Mouse (Mus musculus) c-Kit-negative CD71-positive TER-119-positive erythroid progenitor cells, embryonic 14.5 days (primary cell): ENCODE measurements around the gene Fmo2.

Experiments used
- DNase-seq: peaks from one replicate; pipeline ENCODE4 v3.0.0-alpha.2; 2013; ENCODE audit warnings: low read depth, low spot score

Fmo2 gene

DNA sequence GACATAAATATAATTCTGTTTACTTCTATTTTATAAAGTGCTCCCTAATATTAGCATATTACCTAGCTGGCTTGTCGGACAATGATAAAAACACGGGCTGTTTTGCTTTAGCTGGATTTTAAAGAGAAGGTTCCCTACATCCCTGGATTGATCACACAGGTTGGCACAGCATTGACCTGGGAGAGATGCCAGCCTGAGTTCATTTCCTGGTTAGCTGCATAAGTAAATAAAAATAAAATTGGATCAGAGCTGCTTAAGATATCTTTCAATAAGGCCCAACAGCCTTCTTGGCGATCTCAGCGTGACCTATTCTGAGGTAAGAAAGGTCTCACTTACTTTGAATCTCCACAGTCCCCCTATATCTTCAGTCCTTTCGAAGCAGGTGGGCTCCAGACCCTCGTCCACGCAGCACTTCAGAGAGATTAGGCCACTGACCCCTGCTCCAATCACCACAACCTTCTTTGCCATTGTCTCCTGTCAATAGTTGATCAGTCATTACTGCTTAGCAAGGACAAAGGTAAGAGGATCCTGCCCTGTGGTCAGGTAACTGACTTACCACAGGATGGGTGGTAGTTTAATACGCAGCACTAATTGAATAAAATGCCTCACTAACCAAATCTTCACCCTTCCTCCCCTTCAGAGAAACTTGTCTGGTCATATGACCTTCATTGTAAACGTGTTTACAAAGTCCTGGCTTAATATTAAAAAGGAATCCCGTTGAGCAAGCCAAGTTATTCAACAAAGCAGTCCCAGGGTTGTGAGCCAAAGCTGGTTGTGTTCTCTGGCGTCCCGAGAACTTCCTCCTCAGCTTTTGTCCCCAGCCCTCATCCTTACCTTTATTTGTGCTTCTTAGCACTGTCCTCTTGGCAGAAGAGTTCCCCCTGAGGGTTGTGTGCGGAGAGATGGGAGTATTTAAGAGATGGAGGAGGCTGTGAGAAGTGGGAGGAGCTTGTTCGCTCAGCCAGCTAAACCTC lies at the start of gene Fmo2:
TSS of gene Fmo2 (minus strand) at position 889 of the 974 bp plus-strand sequence.
- no peak for DNase-seq

DNA sequence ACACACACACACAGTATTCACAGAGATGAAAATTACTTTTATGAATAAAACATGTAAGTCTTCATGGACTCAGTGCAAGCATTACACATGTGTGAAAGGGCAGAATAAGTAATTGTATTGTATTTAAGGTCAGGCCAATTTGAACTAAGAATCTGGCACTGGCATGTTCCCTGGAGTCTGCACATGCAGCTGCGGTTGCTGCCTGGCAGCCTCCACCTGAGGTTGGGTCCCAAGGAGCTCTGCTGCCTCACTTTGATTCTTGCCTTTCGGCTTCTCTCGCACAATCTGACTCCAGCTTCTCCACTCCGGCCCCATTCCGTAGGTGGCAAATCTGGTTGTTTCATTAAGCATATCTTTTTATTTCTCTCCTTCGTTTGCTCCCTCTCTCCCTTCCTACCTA lies 49.4 kb upstream of the Fmo2 start:
- DNase-seq = no peak

DNA sequence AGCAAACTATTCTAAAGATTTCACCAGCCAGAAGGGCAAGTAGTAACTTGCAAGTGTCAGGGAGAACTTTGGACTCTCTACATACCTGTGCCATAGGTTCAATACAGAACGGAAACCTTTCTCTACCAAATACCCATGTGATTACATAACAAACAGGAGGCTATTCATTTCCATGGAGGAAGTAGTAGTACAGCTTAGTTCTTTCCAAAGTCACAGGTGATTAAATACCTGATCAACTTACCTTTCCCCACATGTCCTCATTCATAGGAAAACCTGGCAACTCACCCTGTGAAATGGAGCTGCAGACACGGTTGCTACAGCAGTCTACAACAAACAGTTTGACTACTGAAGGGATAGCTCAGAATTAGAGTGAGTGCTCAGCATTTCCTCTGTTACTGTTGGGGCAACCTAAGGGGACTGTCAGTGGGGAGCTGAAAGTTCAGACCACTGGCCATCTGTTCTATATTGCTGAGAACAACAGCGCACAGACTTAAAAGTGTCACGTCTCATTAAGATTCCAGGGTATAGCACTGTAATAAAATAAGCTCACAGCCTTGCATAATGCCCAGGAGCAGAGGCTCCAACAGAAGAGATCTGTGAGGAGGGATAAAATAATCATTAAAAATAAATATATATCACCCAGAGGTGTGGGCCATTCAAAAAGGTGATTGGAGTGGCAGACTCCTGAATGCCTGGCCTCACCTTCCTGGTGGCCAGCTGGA lies 48.5 kb upstream of the Fmo2 start:
- no peak for DNase-seq

DNA sequence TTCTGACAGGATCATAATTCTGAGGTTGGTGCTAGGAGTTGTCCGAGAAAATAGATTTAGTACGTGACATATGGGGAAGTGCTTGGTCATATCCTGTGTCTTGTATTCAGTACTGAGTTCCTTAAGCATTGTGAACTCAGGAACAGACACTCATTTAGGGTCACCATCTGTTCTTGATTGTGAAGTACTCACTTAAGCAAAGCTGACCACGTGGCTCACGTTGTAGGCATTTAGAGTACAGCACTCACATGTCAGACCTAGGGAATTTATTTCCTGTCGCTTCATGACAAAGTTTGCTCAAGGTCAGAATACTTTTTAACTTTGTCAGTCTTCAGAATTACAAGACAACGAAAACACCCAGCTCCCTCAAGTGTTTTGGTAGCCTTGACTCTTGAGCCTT lies 45.2 kb upstream of the Fmo2 start:
- DNase-seq = no peak

DNA sequence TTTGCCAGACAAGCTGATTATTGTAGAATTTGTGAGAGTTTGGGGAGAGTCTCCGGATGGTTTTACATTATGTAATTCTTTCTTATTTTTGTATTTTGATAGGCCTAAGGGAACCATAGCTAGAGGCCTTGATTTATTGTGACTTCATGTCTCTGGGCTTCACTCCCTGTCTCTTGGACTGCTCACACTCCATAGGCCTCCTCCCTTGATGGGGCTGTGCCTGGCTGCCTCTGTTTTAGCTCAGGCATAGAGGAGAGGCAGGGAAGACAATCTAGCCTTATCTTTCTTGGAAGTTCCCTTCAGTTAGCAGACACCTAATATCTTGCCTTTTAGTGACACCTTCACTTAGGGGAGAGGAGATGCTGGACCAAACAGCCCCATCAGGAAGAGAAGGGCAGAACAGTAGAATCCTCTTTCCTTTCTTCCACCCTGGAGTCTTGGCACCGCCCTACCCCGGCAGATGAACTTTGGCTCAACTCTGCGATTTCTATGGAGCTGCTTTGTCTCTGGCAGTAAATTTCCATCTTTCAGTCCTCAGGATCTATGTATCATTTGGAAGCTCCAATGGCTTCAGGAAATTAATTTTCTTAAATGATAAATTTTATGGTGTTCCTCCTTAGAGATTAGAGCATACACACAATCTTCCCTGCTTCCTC lies 40.3 kb upstream of the Fmo2 start:
- DNase-seq = no peak

DNA sequence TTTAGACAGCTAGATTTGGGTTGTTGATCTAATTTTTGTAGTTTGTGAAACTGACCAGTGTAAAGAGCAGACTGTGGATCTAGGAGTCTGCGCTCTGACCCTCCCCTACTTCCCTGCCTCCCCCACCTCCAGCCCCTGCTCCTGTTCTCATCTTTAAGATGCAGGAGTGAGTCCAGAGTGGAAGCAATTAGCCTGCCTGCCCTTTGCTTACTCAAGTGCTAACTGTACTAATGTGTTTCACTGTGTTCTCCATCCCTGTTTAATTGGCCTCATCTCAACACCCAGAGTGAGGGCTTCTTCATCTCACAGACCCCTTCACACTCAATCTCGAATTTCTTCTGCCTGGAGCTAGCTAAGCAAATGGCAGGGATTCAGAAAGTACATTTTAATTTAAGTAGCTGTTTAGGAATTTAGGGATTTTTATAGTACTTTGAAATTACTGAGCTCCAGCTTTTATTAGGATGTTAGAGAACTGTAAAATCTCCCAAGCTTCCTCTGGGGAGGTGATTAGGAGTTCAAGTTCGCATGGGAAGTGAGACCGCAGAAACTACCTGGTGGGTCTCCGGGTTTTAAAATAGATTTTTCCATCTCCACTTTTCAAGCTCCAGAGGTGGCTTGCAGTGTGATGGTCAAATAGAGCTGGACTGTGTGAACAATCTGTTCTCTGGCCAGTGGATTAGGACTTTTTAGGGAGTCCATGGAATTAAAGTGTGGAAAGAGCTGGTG lies 39.6 kb upstream of the Fmo2 start:
- DNase-seq = no peak

DNA sequence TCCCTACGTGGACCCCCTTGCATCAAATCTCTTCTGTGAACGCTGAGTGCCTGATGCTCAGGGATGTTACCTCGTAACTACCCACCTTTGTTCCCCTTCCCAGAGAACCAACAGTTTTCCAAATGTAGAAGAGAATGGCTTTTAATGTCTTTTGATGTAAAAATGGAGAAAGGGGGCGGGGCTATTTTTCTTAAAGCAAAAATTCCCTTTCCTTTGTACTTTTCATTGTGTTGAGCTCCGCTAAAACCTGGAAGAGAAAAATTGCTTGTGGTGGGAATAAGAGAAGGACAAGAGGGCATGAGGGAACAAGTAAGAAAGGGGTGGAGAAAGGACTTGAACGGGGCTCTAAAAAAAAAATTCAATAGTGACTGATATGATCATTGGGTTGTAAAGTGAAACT lies 38.9 kb upstream of the Fmo2 start, which contains the start of gene Fmo6:
TSS of gene Fmo6 (minus strand) at position 101 of the 400 bp plus-strand sequence.
- DNase-seq = no peak

DNA sequence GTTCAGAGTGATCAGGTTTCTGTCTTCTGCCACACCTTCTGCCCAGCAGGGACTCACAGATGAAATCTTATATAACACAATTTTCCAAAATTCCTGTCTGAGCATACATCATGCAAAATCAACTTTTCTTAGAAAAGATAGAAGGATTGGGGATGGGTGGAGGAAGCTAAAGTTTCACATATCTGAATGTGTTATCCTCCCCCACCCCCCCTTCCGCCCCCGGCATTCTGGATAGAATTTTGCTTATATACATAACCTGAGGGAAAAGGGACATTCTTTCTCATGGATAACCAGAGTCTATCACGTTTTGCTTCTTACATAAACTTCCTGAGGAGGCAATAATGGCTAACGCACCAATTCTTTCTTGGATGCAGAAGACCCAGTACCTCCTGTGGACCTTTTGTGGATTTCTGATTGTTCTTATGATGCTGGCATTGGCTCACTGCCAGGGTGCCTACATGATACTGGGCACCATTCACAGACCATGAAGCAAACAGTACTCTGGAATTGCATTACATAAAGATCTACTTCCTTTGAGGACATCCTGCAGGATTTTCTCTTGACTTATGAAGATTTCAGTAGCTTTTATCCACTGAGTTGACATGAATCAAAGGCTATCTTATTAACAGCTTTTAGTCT lies 36.0 kb upstream of the Fmo2 start:
- no peak for DNase-seq

DNA sequence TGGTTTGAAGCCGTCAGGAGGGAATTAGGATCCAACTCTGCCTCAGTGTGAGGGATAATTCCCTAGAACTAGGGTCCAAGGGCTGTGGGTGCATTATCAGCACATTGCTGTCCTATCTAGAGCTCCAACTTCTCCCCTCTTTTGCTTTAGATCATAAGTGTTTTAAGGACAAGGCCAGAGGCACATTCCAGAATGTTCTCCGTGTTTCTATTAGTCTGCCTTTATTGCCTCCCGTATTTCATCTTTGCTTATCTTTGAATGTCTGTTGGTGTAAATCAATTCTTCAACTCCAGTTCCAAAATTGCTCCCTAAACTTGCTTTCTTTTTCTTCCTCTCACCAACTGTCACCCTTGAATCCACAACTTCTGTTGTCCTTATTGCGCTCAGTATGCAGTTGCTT lies 33.9 kb upstream of the Fmo2 start:
- DNase-seq = no peak

DNA sequence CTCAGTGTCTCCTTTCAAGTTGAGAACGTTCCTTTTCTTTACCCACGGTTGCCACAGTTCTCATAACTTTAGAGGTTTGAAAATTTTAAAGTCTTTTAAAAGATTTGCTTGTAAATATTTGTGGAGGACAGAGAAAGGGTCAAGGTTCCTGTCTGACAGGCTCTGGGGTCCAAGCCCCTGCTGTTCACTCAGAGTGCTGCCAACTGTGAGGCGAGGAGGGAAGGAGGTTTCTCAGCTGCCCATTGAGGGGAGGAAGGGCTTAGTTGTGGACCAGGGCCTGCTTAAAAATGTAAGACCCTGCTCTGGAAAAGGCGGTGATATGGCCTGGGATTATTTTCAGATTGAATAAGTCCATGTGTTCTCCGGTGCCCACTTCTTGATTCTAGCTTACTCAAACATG lies 33.4 kb upstream of the Fmo2 start:
- no peak for DNase-seq

DNA sequence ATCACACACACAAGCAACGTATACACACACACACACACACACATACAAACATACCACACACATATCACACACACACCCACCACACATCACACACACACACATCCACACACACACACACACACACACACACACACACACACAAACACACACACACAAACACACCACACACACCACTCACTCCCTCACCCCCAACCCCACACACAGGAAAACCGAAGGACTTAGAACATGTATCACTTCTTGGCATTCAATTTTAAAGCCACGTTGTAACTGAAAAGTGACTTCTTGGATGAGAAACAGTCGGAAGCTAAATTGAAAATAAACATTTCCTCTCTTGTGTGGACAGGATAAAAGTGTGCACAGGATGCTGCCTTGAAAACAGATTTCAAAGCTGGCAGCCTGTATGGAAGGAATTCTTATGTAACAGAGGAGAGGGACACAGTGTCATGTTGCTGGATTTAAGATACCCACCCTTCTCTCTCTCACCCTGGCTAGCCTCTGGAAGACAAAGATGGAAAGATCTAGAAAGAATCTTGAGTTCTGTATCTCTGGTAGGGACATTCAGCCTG lies 32.9 kb upstream of the Fmo2 start:
- DNase-seq = no peak

DNA sequence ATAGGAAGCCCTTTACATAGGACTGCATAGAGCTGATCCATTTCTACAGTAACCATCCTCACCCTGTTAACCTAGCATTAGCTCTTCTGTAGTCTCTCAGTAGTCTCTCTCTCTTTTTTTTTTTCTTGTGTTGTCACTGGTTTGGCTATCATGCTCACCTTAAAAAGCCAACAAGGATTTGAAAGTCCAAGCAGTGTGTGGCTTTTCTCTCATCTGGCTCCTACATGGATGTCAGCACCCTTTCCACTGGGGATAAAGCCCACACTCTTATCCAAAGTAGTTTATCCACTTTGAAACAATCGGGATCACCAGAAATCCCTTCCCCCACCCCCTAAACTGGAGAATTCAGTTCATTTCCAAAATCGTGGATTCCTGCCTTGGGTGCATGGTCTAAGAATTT lies 32.1 kb upstream of the Fmo2 start:
- DNase-seq = no peak

DNA sequence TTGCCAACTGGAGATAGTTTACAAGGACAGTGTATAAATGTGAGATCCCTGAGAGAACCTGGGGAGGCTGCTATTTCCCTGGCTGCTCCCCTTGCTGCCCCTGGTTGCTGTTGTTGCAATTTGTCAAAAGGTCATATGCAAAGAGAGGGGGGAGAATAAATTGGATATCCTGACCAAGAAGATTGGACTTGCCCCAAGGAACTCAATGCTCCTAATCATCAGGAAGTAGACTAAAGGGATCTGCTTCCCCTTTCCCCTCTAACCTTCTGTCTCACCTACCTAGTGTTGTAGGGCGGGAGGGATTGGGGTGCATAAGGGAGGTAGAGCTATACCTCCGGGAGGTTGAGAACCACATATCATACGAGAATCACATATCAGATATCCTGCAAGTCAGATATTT lies 30.6 kb upstream of the Fmo2 start:
- DNase-seq = no peak

DNA sequence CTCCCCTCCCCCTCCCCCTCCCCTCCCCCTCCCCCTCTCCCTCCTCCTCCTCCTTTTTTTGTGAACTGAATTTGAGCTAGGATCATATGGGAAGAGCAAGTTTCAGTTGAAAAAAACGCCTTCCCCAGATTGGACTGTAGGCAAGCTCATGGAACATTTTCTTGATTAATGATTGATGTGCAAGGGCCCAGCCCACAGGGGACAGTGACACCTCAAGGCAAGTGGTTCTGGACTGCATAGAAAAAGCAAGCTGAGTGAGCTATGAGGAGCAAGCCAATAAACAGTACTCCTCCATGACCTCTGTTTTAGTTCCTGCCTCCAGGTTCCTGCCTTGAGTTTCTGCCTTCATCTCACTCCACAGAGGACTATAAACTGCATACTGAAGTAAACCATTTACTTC lies 26.6 kb upstream of the Fmo2 start:
- DNase-seq = no peak

DNA sequence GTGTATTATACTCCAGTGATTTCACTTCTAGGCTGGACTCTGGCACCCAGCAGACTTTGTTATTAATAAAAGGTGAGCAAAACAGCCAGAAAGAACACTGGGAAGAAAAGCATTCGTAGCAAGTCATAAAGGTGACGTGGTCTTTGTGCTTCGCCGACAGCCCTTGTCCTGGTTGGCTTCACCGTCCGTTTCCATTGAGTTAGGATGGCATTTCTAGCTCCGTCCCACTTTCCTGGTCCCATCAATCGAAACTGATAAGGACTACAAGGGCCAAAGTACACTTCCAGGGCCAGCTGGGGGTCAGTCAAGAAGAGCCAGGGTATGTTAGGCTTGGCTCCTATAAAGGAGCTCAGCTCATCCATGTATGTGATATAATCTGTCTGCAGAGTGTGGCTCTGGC lies 18.1 kb upstream of the Fmo2 start:
- DNase-seq = no peak

DNA sequence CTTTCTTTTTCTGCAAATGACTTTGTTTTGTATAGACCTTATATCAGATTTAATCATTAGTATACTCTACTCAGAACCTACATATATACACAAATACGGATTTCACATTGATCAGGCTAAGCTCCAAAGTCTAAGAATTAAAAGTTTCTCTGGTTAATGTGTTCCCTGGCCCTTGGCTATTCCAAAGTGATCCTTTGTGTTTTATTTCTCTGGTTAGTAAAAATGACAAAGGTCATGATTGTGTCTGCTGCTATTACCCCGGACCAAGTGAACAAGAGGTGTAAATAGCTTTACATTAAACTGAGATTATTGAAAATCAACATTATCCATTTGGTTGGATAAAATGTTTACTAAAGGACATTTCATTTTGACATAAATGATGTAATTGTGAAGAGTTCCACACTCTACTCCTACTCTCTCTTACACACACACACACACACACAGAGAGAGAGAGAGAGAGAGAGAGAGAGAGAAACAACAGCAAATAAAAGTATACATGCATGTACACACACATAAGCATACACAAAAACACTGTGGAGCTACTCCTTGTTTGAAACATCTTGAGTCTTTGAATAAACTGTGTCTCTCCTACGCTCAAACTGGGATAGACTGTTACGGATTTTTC lies 16.5 kb upstream of the Fmo2 start:
- no peak for DNase-seq

DNA sequence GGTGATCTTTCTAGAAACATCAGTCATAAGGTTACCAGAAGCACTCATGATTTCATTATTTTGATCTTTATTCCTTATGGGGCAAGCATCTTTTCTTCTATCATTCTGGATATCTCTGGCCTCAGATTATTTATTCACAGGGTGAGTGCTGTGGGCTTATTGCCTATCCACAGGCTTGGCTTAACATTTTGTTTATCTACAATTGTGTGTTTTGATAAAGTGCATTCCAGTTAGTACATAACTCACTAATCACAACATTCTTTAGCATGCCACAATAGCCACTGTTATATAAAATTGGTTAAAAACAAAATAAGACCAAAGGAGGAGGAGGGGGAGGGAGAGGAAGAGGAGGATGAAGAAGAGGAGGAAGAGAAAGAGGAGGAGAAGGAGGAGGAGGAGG lies 13.6 kb upstream of the Fmo2 start:
- DNase-seq = no peak

DNA sequence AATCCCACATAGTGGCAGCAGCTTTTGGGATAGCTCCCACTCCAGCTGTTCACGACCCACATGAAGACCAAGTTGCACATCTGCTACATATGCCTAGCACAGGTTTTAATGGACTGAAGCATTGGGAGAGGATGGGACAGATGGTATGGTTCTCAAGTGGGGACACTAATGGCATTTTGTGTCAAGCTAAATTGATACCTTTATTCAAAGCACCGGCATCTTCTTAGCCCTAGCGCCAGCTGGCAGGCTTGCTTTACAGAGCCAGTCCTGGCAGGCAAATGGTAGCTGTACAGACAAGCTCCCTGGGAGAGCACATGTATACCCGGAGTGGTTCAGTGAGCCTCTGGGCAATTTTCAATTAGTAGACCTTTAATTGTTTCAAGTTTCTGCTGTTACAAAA lies 3.4 kb upstream of the Fmo2 start:
- DNase-seq = no peak

DNA sequence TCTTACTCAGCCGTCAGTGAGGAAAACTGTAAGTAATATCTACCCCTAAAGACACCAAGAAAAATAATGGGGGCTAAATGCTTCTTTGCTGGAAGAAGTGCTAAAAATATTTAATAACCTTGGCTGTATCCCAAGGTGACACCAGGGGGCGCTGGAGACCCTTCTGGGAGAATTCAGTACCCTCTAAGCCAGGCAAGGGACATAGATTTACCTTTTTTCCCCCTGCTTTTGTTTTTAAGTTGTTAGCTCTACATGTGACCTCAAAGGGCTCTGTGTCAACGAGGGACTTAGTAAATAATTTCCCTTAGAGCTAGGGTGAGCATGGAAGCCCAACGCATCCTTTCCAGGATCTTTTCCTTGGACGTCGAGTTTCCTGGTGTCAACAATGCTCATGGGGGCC lies 2.6 kb downstream of the Fmo2 start:
- DNase-seq = peak; percentile 4

DNA sequence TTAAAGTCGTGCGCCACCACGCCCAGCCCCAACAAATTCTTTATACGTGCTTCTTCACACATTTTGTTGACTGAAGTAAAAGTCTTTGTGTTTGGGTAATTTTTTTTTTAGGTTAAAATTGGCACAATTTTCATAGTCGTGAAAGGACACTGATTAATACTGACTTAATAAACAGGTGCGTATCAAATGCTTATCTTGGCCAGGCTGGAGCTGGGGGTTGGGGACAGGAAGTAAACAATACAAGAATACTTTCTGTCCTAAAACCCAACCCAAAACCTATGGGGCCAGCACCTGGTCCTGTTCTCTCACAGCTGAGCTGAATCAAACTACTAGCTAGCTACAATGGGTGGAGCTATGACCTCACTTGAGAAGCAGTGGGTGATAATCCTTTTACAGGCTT lies 5.5 kb downstream of the Fmo2 start:
- DNase-seq = no peak
